Mouse (Mus musculus): ENCODE results near the gene Lrp2. TPM values are rescaled to one million over a fixed set of nuclear protein-coding genes. Genes with fewer than 3 reads are reported as not detected.

The Lrp2 gene
- total and polyA plus RNA-seq, 3 experiments = 0.31 to 1.2 (median 0.84) TPM

GRCm38 (mm10) chr2:69559380-69559779, 26.5 kb downstream of the Lrp2 start:
- Histone ChIP-seq H3K4me1 (ENCODE audit: control insufficient read depth, insufficient read depth, low read length) (no peaks in the 10 kb centered on the region), H3K9ac (ENCODE audit: low read depth, low read length) (no peak overlapping the region), H3K27me3 (ENCODE audit: control insufficient read depth, insufficient read depth, low read length) (no peaks in the 10 kb centered on the region), H3K36me3 (ENCODE audit: control insufficient read depth, insufficient read depth, low read length) (no peaks in the 10 kb centered on the region), H3K4me3 (no peak overlapping the region), H3K79me2 (replicated peaks; ENCODE audit: control insufficient read depth, insufficient read depth, low read length) (no peaks in the 10 kb centered on the region), H3K27ac (no peak overlapping the region)
- intact Hi-C loops (cut with DNase I) = no loop called here
- 59% methylated on average over 15 of the region's 15 CpGs for WGBS
- no peak for TF ChIP-seq CTCF (IDR thresholded peaks at IDR 0.05)
- DNase-seq = no peak

- Histone ChIP-seq H3K27ac (no peak overlapping the region), H3K4me1 (ENCODE audit: control insufficient read depth, insufficient read depth, low read length) (no peaks in the 10 kb centered on the region), H3K9ac (ENCODE audit: low read depth, low read length) (no peak overlapping the region), H3K79me2 (replicated peaks; ENCODE audit: control insufficient read depth, insufficient read depth, low read length) (no peaks in the 10 kb centered on the region), H3K36me3 (ENCODE audit: control insufficient read depth, insufficient read depth, low read length) (no peaks in the 10 kb centered on the region), H3K4me3 (no peak overlapping the region), H3K27me3 (ENCODE audit: control insufficient read depth, insufficient read depth, low read length) (no peaks in the 10 kb centered on the region)
- no peak for DNase-seq
- 68% methylated on average over 7 of the region's 7 CpGs for WGBS
- TF ChIP-seq POLR2A (IDR thresholded peaks at IDR 0.05; ENCODE audit: insufficient read depth, low read depth, low read length) = no peak
- no peak for TF ChIP-seq CTCF (IDR thresholded peaks at IDR 0.05)
- no peak for TF ChIP-seq EP300 (IDR thresholded peaks at IDR 0.05; ENCODE audit: insufficient read depth, low read depth, low read length)
- intact Hi-C loops (cut with DNase I) = no loop called here
Observed at GRCm38 (mm10) chr2:69556686-69557085, 29.2 kb downstream of the Lrp2 start.

- WGBS = 68% methylated on average over 5 of the region's 5 CpGs
- no peak for TF ChIP-seq CTCF (IDR thresholded peaks at IDR 0.05)
Observed at GRCm38 (mm10) chr2:69551639-69552038, 34.2 kb downstream of the Lrp2 start.

GRCm38 (mm10) chr2:69546823-69547222, 39.0 kb downstream of the Lrp2 start:
- H3K27me3 ChIP-seq (ENCODE audit: control insufficient read depth, insufficient read depth, low read length) = no peaks in the 10 kb centered on the region
- TF ChIP-seq CTCF (IDR thresholded peaks at IDR 0.05) (no peak), POLR2A (IDR thresholded peaks at IDR 0.05; ENCODE audit: insufficient read depth, low read depth, low read length) (no peak), EP300 (IDR thresholded peaks at IDR 0.05; ENCODE audit: insufficient read depth, low read depth, low read length) (no peak)
- no peak overlapping the region for H3K4me3 ChIP-seq
- no peak overlapping the region for H3K9ac ChIP-seq (ENCODE audit: low read depth, low read length)
- intact Hi-C loops (cut with DNase I) = no loop called here
- H3K79me2 ChIP-seq (replicated peaks; ENCODE audit: control insufficient read depth, insufficient read depth, low read length) = no peaks in the 10 kb centered on the region
- no peaks in the 10 kb centered on the region for H3K4me1 ChIP-seq (ENCODE audit: control insufficient read depth, insufficient read depth, low read length)
- H3K36me3 ChIP-seq (ENCODE audit: control insufficient read depth, insufficient read depth, low read length) = no peaks in the 10 kb centered on the region
- H3K27ac ChIP-seq = no peak overlapping the region
- WGBS = 72% methylated on average over 11 of the region's 11 CpGs
- DNase-seq = no peak

More at GRCm38 (mm10) chr2:69551639-69552038, 34.2 kb downstream of the Lrp2 start:
- no peaks in the 10 kb centered on the region for H3K36me3 ChIP-seq (ENCODE audit: control insufficient read depth, insufficient read depth, low read length)
- no peak overlapping the region for H3K9ac ChIP-seq (ENCODE audit: low read depth, low read length)
- intact Hi-C loops (cut with DNase I) = no loop called here
- no peaks in the 10 kb centered on the region for H3K79me2 ChIP-seq (replicated peaks; ENCODE audit: control insufficient read depth, insufficient read depth, low read length)
- no peaks in the 10 kb centered on the region for H3K4me1 ChIP-seq (ENCODE audit: control insufficient read depth, insufficient read depth, low read length)
- H3K4me3 ChIP-seq = no peak overlapping the region
- no peaks in the 10 kb centered on the region for H3K27me3 ChIP-seq (ENCODE audit: control insufficient read depth, insufficient read depth, low read length)
- no peak for DNase-seq
- H3K27ac ChIP-seq = no peak overlapping the region

GRCm38 (mm10) chr2:69536018-69536417, 49.8 kb downstream of the Lrp2 start:
- intact Hi-C loops (cut with DNase I) = no loop called here

GRCm38 (mm10) chr2:69531528-69532055, 54.3 kb downstream of the Lrp2 start:
- TF ChIP-seq POLR2A (IDR thresholded peaks at IDR 0.05; ENCODE audit: insufficient read depth, low read depth, low read length) (no peak), CTCF (IDR thresholded peaks at IDR 0.05) (no peak), EP300 (IDR thresholded peaks at IDR 0.05; ENCODE audit: insufficient read depth, low read depth, low read length) (no peak)
- H3K4me3 ChIP-seq = no peak overlapping the region
- no peak overlapping the region for H3K27ac ChIP-seq
- H3K79me2 ChIP-seq (replicated peaks; ENCODE audit: control insufficient read depth, insufficient read depth, low read length) = no peaks in the 10 kb centered on the region
- H3K4me1 ChIP-seq (ENCODE audit: control insufficient read depth, insufficient read depth, low read length) = no peaks in the 10 kb centered on the region
- no peak overlapping the region for H3K9ac ChIP-seq (ENCODE audit: low read depth, low read length)
- 35% methylated on average over 3 of the region's 3 CpGs for WGBS
- intact Hi-C loops (cut with DNase I) = no loop called here
- H3K27me3 ChIP-seq (ENCODE audit: control insufficient read depth, insufficient read depth, low read length) = 0 out of 2 replicates have a peak, but pooled peaks cover 1% of the 10 kb centered on the region
- H3K36me3 ChIP-seq (ENCODE audit: control insufficient read depth, insufficient read depth, low read length) = no peaks in the 10 kb centered on the region
- no peak for DNase-seq

More at GRCm38 (mm10) chr2:69536018-69536417, 49.8 kb downstream of the Lrp2 start:
- Histone ChIP-seq H3K36me3 (ENCODE audit: control insufficient read depth, insufficient read depth, low read length) (no peaks in the 10 kb centered on the region), H3K9ac (ENCODE audit: low read depth, low read length) (no peak overlapping the region), H3K27ac (no peak overlapping the region), H3K79me2 (replicated peaks; ENCODE audit: control insufficient read depth, insufficient read depth, low read length) (no peaks in the 10 kb centered on the region), H3K27me3 (ENCODE audit: control insufficient read depth, insufficient read depth, low read length) (no peaks in the 10 kb centered on the region), H3K4me1 (ENCODE audit: control insufficient read depth, insufficient read depth, low read length) (no peaks in the 10 kb centered on the region), H3K4me3 (no peak overlapping the region)
- DNase-seq = no peak
- WGBS = 71% methylated on average over 7 of the region's 7 CpGs
- no peak for TF ChIP-seq CTCF (IDR thresholded peaks at IDR 0.05)
- TF ChIP-seq POLR2A (IDR thresholded peaks at IDR 0.05; ENCODE audit: insufficient read depth, low read depth, low read length) = no peak
- no peak for TF ChIP-seq EP300 (IDR thresholded peaks at IDR 0.05; ENCODE audit: insufficient read depth, low read depth, low read length)

All from heart, adult 2 months (tissue).